In genomic region chr5:44798056-44798455, GRCm38 (mm10) we compare ENCODE assay signal across 9 mouse cellular contexts. TPM values are rescaled to one million over a fixed set of nuclear protein-coding genes. Genes with fewer than 3 reads are reported as not detected.
A peak's percentile ranks its signal among the peaks of the same experiment; 100 is the strongest.
DNase-seq lines count a peak whose midpoint lies in the region; ATAC-seq and TF ChIP-seq lines count a peak whose summit lies in the region.
"Had no signal": no experiment of that assay in that cellular context is flagged by ENCODE, and none has a peak within 500 bp of the region (broad histone marks: within the 10 kb centered on the region; RNA-seq: fewer than 3 reads in every experiment).

No protein-coding gene starts in this region.

- peak overlapping the region; percentile 69 for H3K4me2 ChIP-seq in forebrain, embryonic 13.5 days
- peak overlapping the region; percentile 59 for H3K4me2 ChIP-seq in limb, embryonic 14.5 days (replicated peaks; ENCODE audit: low read depth, low read length, severe bottlenecking)

- ATAC-seq in forebrain, embryonic 13.5 days: no peak
- ATAC-seq in limb, embryonic 14.5 days (ENCODE audit: low FRiP score, low read depth): no peak

- DNase-seq in left cerebral cortex, adult 2 months (ENCODE audit: extremely low spot score in 1 of 2, low spot score in 2 of 2): no peak
- no peak for DNase-seq in left cerebral cortex, postnatal 14 days (ENCODE audit: low spot score in 2 of 2)
- no peak for DNase-seq in limb, embryonic 14.5 days (ENCODE audit: low spot score)
- peak; percentile 71 for DNase-seq in retina, postnatal 1 day
- DNase-seq in ovary, postnatal 36 days (ENCODE audit: low spot score): no peak
- DNase-seq in left cerebral cortex, postnatal 4 days: no peak
- no peak for DNase-seq in spleen, adult 18-20 months
- DNase-seq: cerebellum, adult 9-10 months had no signal

- 13% methylated on average over 2 of the region's 2 CpGs for WGBS in forebrain, embryonic 13.5 days
- 13% methylated on average over 2 of the region's 2 CpGs for WGBS in limb, embryonic 14.5 days

- H3K4me1 ChIP-seq in forebrain, embryonic 13.5 days: peaks cover 22% of the 10 kb centered on the region
- H3K4me1 ChIP-seq in limb, embryonic 14.5 days (ENCODE audit: control insufficient read depth, insufficient read depth, low read length): peaks cover 38% of the 10 kb centered on the region

- no peak for TF ChIP-seq CTCF in left cerebral cortex, adult 2 months (IDR thresholded peaks at IDR 0.05)

- H3K9me3 ChIP-seq in forebrain, embryonic 13.5 days (replicated peaks): no peaks in the 10 kb centered on the region
- H3K9me3 ChIP-seq in limb, embryonic 14.5 days (ENCODE audit: control insufficient read depth, low read length): no peaks in the 10 kb centered on the region

- intact Hi-C loops in left cerebral cortex, adult 2 months (cut with DNase I): loop anchor here (2.0 to 5.0 kb wide), 4 partner anchors 75 to 479 kb away; no protein-coding TSS in a partner anchor
- intact Hi-C loops in left cerebral cortex, postnatal 14 days (cut with DNase I): no loop called here
- intact Hi-C loops in left cerebral cortex, postnatal 4 days (cut with DNase I): no loop called here

- H3K36me3 ChIP-seq in forebrain, embryonic 13.5 days (ENCODE audit: poor library complexity, severe bottlenecking): no peaks in the 10 kb centered on the region
- no peaks in the 10 kb centered on the region for H3K36me3 ChIP-seq in limb, embryonic 14.5 days (ENCODE audit: control insufficient read depth, insufficient read depth, low read length)

- TF ChIP-seq POLR2A in limb, embryonic 14.5 days (IDR thresholded peaks at IDR 0.05; ENCODE audit: borderline replicate concordance, extremely low read depth, insufficient read depth, insufficient read length): no peak

- H3K27me3 ChIP-seq in forebrain, embryonic 13.5 days: no peaks in the 10 kb centered on the region
- no peaks in the 10 kb centered on the region for H3K27me3 ChIP-seq in limb, embryonic 14.5 days (ENCODE audit: control insufficient read depth, insufficient read depth, low read length)

- peak overlapping the region; percentile 80 for H3K27ac ChIP-seq in left cerebral cortex, adult 2 months
- H3K27ac ChIP-seq in forebrain, embryonic 13.5 days: no peak overlapping the region
- H3K27ac ChIP-seq in limb, embryonic 14.5 days (replicated peaks; ENCODE audit: low read depth, low read length): 0 out of 2 replicates have a peak overlapping the region, but pooled peaks have one; percentile 61

- H3K9ac ChIP-seq in forebrain, embryonic 13.5 days: peak overlapping the region; percentile 50; the same call in 1 of the 2 replicates
- H3K9ac ChIP-seq in limb, embryonic 14.5 days (ENCODE audit: low read depth, low read length, severe bottlenecking): peak overlapping the region; percentile 65

- H3K4me3 ChIP-seq in left cerebral cortex, adult 2 months: peak overlapping the region; percentile 54
- H3K4me3 ChIP-seq in forebrain, embryonic 13.5 days: peak overlapping the region; percentile 43
- H3K4me3 ChIP-seq in limb, embryonic 14.5 days (replicated peaks; ENCODE audit: low read length): peak overlapping the region; percentile 48

RNA-seq across cellular contexts. Expression of gene Ldb2, which starts 1.4 kb away (rescaled TPM):
- 10 to 100 TPM; 52.5 to 60.4 TPM for total RNA-seq in left cerebral cortex, adult 2 months (2021)
- total RNA-seq in left cerebral cortex, postnatal 14 days (2021): 10 to 100 TPM; 57.4 to 66.5 TPM
- 21.5 and 34.3 TPM in 2 replicates for polyA plus RNA-seq in forebrain, embryonic 13.5 days (2015; fragmentation: Nextera tagmentation; extraction: Ambion mirVana)
- 59.2 and 64.4 TPM in 2 replicates for polyA plus RNA-seq in limb, embryonic 14.5 days (2012; rRNA removed)
- polyA plus RNA-seq in limb, embryonic 14.5 days (2014; fragmentation: Nextera tagmentation; extraction: Ambion mirVana): 59.5 and 76.6 TPM in 2 replicates
- 100 to 1,000 TPM; 115 to 120 TPM for total RNA-seq in left cerebral cortex, postnatal 4 days (2021)
